Mouse (Mus musculus) brain, embryonic 14.5 days (tissue): ENCODE data around the gene Abhd14a.

ENCODE experiments used
- CTCF ChIP-seq: fragments of 200-500 bp; IDR thresholded peaks from 2 replicates; pipeline ENCODE4 v1.5.1; 2012; ENCODE audit warnings: inconsistent platforms, mild to moderate bottlenecking, moderate library complexity, borderline replicate concordance; ENCODE audit not compliant: insufficient read depth, insufficient read length; ENCODE audit errors: extremely low read depth
- POLR2A ChIP-seq: fragments of 200-500 bp; IDR thresholded peaks from 2 replicates; pipeline ENCODE4 v1.6.1; 2012; ENCODE audit warnings: mild to moderate bottlenecking, inconsistent platforms, borderline replicate concordance; ENCODE audit not compliant: poor library complexity, insufficient read depth, insufficient read length, severe bottlenecking; ENCODE audit errors: extremely low read depth

DNA sequence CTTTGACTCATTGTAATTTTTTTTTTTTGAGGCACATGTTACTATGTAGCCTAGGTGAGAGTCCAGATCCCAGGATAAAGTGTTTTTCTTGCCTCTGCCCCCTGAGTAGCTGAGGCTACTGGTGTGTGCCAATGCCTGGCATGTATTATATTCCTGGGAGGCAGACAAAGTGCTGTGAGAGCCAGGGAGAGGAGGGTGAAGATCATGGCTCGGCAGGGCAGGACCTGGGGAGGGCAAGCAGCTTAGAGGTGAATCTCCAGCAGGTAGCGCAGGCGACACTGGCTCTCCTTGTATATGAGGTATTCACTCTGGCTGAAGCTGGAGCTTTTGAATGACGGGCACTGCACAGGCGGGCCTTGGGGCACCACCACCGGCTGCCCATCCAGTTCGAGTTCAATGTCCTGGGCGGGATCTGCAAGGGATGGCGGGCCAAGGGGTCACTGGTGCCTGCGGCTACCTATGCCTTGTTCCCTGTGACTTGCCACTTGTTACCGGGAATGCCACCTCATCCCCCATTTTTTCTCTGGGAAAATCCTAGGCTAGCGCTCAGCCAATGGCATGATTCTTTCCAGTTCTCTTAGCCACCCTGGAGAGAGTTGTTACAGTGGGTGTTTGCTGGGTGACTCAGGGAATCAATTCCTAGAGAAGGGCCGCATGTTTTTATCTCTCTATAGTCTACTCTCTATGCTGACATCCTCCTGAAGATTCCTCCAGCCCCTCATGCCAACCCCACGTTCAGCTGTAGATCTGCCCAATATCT is 23.7 kb upstream of the Abhd14a start:
- TF ChIP-seq CTCF: no peak
- TF ChIP-seq POLR2A: no peak
